Mouse (Mus musculus) R1 (cell line): ENCODE measurements around the gene Zfhx3.

Experiments used
- DNase-seq: peaks from one replicate; pipeline ENCODE4 v3.0.0-alpha.2; 2018; ENCODE audit warnings: low read depth, low spot score

Gene Zfhx3

DNA sequence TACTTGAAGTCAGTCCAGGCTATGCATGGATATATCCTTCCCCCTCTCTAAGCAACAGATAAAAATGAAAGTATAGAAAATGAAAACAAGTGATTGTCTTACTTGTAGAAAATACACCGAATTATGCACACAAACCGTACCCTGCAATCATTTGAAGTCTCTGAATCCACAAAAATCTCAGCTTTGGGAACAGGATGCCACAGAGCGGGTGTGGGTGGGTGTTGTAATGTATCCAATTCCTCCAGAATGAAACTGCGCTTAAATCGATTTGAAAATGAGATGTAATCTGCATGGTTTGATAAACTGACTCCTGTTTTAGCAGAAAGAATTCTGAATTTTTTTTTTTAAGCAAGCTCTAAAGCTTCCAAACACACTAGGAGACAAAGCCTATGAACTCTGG, 297.1 kb downstream of the Zfhx3 start:
- no peak for DNase-seq

GRCm38 (mm10) chr8:108241041-108241690, 298.7 kb downstream of the Zfhx3 start:
- no peak for DNase-seq

DNA sequence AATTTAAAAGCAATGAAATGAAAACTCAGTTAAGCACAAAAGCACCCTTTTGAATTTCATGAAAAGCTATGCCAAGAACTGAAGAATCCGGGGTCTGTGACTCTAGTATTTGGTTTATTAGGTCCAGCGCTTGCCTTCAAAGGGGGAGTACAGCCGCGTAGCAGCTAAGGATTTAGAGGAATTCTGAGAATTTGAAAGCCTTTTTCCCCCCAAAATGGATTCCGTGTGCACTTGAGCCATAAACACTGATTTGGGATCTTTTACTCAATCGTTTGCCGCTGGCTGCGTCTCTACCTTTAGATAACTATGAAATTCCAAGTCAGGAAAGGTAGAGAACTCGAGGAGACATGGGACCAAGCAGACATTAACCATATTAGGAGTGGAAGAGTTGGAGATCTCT, 300.8 kb downstream of the Zfhx3 start:
- no peak for DNase-seq

GRCm38 (mm10) chr8:108244636-108245494, 302.4 kb downstream of the Zfhx3 start:
- no peak for DNase-seq

DNA sequence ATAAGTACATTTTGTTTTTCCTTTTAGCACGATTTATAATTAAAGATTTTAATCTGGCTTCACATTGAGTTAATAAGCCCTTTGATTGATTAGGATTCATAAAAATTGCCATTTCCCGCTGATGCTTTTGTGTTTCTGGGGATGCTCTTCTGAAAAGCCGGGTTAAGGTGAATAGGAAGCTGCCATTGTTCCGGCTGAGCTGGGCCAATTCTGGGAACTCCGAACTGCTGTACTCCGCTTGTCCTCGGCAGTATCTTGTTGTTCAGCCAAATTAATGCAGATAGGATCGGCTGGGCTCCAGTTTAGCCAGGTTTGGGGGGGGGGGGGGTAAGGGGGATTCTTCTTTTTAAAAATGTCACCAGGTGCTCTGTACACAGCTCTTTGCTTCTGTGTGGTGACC, 303.1 kb downstream of the Zfhx3 start:
- no peak for DNase-seq

DNA sequence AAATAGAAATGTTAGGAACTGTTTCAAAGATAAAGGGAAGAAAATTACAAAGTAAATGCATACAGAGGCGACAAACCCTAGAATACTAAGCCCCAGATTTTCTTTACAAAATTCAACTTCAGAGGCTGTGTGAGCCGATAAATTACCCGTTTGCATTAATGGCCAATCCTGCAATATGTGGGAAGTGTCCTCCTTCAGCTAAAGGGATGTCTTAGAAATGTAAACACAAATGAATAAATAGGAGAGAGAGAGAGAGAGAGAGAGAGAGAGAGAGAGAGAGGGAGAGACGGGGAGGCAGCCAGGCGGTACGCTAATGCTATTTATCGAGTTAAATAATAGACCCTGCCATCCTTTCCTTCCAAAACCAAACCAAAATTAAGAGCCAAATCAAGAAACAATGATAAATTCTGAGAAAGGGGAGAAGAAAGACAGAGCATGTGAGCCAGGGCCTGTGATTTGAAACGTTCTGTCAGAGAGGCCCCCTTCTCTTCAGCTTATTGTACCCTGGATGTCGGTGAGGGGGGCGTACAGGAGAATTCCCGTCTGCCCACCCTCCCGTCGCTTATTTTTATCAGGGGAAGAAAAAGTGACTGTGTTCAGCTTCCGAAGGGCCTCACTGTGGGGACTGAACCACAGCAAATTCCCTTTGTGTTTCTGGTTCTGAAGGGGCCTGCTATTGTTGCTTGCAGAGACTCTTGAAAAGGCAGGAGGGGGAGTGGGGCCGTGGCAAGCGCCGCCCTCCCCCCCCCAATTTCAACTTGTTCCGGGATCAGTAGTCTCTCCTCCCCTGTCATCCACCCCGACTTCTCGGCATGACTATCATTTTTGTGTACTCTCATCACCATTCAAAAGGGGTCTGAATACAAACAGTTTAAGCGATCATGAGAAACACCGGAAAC, 303.8 kb downstream of the Zfhx3 start:
- DNase-seq = no peak

GRCm38 (mm10) chr8:108246934-108247417, 304.5 kb downstream of the Zfhx3 start:
- DNase-seq = no peak

DNA sequence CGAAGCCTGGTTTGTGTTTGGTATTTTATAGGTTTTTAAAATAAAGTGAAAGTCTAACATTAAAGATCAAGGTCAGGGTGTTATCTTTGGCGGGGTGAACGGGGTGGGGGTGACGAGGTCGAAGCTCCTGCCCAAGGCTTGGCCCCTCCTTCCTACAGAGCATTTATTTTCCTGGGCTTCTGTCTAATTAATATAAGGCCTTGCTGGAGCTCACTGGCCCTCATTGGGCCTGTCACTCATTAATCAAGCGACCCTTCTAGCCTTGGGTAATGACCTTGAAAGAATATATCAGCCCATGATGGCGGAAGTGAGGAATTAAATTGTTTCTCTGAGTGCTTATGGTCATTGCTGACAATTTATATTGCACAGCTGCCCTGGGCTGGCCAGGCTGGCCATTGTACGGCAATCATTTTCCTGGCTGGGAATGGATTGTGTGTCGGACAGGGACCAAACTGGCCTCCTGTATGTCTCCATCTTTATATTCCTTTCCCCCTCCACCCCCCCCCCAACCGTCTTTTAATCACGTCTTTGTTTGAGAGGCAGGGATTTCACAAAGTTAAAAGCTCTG, 322.2 kb downstream of the Zfhx3 start:
- DNase-seq = no peak

DNA sequence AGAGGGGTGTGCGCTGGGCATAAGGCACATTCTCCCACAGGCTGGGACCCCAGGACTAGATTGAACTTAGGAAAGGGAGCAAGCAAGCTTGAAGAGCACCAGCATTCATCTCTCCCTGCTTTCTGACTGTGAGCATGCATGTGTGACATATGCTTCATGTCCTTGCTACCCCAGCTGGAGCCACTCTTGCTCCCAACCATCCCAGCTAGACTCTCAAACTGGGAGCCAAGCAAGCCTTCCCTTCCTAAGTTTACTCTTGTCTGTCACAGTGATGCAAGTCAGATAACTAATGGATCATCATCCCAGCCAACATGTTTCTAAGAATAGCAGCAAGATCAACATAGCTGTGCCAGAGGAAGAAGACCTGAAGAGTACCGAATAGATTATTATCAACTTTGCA, 335.5 kb downstream of the Zfhx3 start:
- no peak for DNase-seq

DNA sequence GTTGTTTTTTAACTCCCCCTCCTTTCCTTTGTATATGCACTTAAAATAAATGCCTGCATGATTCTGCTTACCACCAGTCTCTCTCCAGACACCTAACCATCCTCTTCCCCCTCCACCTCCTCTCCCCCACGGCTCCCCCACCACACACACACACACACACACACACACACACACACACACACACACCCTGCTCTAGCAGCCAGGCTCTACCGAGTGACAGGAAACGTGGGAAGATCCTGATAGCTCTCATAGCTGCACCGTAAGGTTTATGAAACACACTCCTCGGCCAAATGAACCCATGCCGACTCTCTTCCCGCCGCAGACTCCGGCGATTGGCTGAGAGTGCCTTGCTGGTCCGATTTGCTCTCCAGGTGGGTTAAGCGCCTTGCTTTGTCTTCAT, 339.5 kb downstream of the Zfhx3 start:
- DNase-seq = no peak

- no peak for DNase-seq
Observed at GRCm38 (mm10) chr8:108286117-108286516, 343.7 kb downstream of the Zfhx3 start.

- no peak for DNase-seq
Observed at GRCm38 (mm10) chr8:108300964-108301615, 358.6 kb downstream of the Zfhx3 start.

GRCm38 (mm10) chr8:108301654-108302053, 359.2 kb downstream of the Zfhx3 start:
- no peak for DNase-seq

DNA sequence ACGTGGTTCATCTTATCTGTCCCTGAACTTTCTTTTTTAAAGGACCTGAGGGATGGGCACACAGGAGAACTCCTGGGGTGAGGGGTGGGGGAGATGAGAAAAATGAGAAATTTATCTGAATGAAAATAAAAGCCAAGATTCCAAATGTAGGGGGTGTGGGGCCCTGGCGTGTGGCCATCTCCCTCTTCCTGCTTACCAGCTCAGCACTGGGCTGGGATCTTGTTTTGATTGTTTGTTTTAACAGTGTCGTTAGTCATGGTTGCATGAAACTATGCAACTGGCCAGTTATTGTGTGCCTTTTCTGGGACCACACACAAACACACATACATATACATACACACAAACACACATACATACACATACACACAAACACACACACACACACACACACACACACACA, 362.9 kb downstream of the Zfhx3 start:
- no peak for DNase-seq

DNA sequence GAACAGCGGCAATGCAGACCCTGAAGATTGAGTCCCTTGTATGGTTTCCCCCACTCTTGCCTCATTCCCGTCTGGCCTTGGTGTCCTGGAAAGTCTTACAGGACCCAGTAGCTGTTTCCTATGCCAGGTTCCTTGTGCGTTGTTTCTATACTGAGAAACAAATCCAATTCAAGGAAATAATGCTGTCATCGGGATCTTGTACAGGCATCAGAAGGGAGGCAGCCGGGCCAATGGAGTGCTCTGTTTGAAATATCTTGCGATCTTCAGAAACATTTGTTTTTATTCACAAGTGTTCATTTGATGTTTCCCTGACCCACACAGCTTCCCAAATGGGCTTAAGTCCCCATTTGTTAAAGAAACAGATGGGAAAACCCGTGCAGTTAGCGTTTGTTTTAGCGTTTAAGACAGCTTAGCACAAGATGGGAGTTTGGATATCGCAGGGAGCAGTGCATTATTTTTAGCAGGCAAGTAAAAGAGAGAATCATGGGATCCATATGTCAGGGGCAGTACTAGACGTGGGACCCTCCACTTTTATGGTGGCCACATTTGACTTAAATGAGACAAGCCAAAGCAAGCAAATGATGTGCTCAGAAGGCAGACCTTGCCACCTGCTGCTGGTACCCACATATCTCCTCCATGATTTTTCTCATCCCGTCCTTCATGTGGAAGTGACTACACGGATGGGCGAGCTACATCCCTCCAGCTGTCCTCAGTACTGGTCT, 367.2 kb downstream of the Zfhx3 start:
- no peak for DNase-seq

GRCm38 (mm10) chr8:108315046-108315445, 372.6 kb downstream of the Zfhx3 start:
- DNase-seq = no peak

DNA sequence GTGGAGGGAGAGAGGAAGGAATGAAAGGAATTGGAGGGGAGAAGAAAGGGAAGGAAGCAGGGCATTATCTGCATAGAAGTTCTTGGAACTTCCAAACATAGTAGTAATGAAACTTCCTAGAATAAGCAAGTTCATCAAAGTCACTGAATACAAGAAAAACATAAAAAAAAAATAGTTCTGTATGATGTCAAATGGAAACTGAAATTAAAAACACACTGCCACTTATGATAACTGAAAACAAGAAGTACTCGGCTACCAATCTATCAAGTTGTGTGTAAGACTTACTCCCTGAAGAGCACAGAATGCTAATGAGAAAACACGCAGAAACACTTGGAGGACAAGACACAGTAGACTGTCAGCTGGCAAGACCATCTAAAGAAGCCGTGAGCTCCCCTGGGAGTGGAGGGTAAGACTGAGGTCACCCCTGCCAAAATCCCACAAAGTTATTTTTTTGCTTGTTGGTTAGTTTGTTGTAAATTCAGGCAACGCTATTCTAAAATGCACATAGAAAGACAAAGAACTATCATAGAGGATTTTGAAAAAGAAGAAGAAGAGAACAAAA, 375.2 kb downstream of the Zfhx3 start:
- DNase-seq = no peak

DNA sequence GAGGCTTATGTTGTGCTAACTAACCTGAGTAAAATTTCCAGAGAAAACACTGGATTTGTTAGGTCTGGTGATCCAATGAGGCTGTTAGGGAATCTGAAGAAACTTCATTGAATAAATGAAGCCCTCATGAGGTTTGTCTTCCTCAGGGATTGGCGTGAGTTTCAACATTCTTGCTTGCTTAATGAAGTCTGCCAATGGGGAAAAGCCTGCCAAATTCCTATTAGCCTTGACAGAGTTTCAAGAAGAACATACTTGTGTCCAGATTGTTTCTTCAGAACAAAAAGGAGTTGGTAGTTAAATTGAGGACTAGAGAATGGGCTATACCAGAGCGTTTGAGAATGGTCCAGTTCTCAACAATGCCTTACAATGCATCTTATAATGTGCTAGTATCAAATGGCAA, 385.3 kb downstream of the Zfhx3 start:
- DNase-seq = no peak

- DNase-seq = no peak
Observed at GRCm38 (mm10) chr8:108348352-108348751, 405.9 kb downstream of the Zfhx3 start.

- DNase-seq = peak; percentile 10
Observed at GRCm38 (mm10) chr8:108348776-108349175, 406.3 kb downstream of the Zfhx3 start.
